Comparison of ENCODE assay signal across 22 mouse cellular contexts in genomic region chr14:7864506-7864899, GRCm38 (mm10). TPM values are rescaled to one million over a fixed set of nuclear protein-coding genes. Genes with fewer than 3 reads are reported as not detected.
DNase-seq lines count a peak whose midpoint lies in the region; ATAC-seq and TF ChIP-seq lines count a peak whose summit lies in the region.
"Had no signal": no experiment of that assay in that cellular context is flagged by ENCODE, and none has a peak within 500 bp of the region (broad histone marks: within the 10 kb centered on the region; RNA-seq: fewer than 3 reads in every experiment).

No protein-coding gene starts in this region.

- H3K9ac ChIP-seq in embryonic facial prominence, embryonic 12.5 days, result no peak overlapping the region; the same call in 1 of the 2 replicates
- no peak overlapping the region for H3K9ac ChIP-seq in heart, embryonic 15.5 days
- no peak overlapping the region for H3K9ac ChIP-seq in kidney, postnatal 0 days (ENCODE audit: low read depth, low read length)
- no peak overlapping the region for H3K9ac ChIP-seq in kidney, embryonic 14.5 days (ENCODE audit: low read depth, low read length)
- no peak overlapping the region for H3K9ac ChIP-seq in limb, embryonic 13.5 days
- no peak overlapping the region for H3K9ac ChIP-seq in hindbrain, postnatal 0 days (replicated peaks; ENCODE audit: low read length)
- H3K9ac ChIP-seq: forebrain, embryonic 13.5 days; liver, embryonic 12.5 days; midbrain, embryonic 15.5 days; neural tube, embryonic 15.5 days had no signal

- H3K4me1 ChIP-seq in embryonic facial prominence, embryonic 12.5 days, result peaks cover 24% of the 10 kb centered on the region
- H3K4me1 ChIP-seq in embryonic facial prominence, embryonic 10.5 days, result peaks cover 24% of the 10 kb centered on the region
- peaks cover 17% of the 10 kb centered on the region for H3K4me1 ChIP-seq in heart, embryonic 15.5 days (replicated peaks)
- H3K4me1 ChIP-seq in kidney, postnatal 0 days (replicated peaks; ENCODE audit: insufficient read depth, low read length), result peaks cover 24% of the 10 kb centered on the region
- peaks cover 28% of the 10 kb centered on the region for H3K4me1 ChIP-seq in kidney, embryonic 14.5 days (ENCODE audit: control insufficient read depth, insufficient read depth, low read length)
- peaks cover 62% of the 10 kb centered on the region for H3K4me1 ChIP-seq in limb, embryonic 13.5 days
- H3K4me1 ChIP-seq in hindbrain, postnatal 0 days (ENCODE audit: insufficient read depth, low read length), result 0 out of 2 replicates have a peak, but pooled peaks cover 3% of the 10 kb centered on the region
- H3K4me1 ChIP-seq: midbrain, embryonic 15.5 days had no signal

- no peak for DNase-seq in embryonic facial prominence, embryonic 10.5 days (ENCODE audit: low spot score)
- no peak for DNase-seq in heart, adult 8-10 months (ENCODE audit: low spot score)
- no peak for DNase-seq in kidney, postnatal 0 days (ENCODE audit: low spot score)
- DNase-seq in hindbrain, postnatal 0 days (ENCODE audit: low spot score), result no peak
- DNase-seq: adrenal gland, postnatal 10 days; gastrocnemius, postnatal 25 days; kidney, adult 8-10 months; lung, adult 2 months; thymus, adult 18-20 months; thymus, postnatal 4 days had no signal

- WGBS in embryonic facial prominence, embryonic 12.5 days, result 70% methylated on average over 9 of the region's 9 CpGs
- WGBS in embryonic facial prominence, embryonic 10.5 days, result 91% methylated on average over 9 of the region's 9 CpGs
- WGBS in heart, embryonic 15.5 days, result 42% methylated on average over 9 of the region's 9 CpGs
- WGBS in kidney, postnatal 0 days, result 56% methylated on average over 9 of the region's 9 CpGs
- 59% methylated on average over 9 of the region's 9 CpGs for WGBS in kidney, embryonic 14.5 days
- 40% methylated on average over 9 of the region's 9 CpGs for WGBS in limb, embryonic 13.5 days
- 83% methylated on average over 9 of the region's 9 CpGs for WGBS in hindbrain, postnatal 0 days

- TF ChIP-seq CTCF in kidney, postnatal 0 days (IDR thresholded peaks at IDR 0.05; ENCODE audit: low read depth), result no peak
- TF ChIP-seq CTCF in hindbrain, postnatal 0 days (IDR thresholded peaks at IDR 0.05; ENCODE audit: low read depth), result no peak

- H3K27ac ChIP-seq in embryonic facial prominence, embryonic 12.5 days, result peak overlapping the region; percentile 67
- no peak overlapping the region for H3K27ac ChIP-seq in embryonic facial prominence, embryonic 10.5 days (replicated peaks)
- peak overlapping the region; percentile 54; the same call in 1 of the 2 replicates for H3K27ac ChIP-seq in heart, embryonic 15.5 days
- peak overlapping the region; percentile 60; the same call in 1 of the 2 replicates for H3K27ac ChIP-seq in kidney, postnatal 0 days
- no peak overlapping the region for H3K27ac ChIP-seq in kidney, embryonic 14.5 days (ENCODE audit: low read depth, low read length)
- peak overlapping the region; percentile 79 for H3K27ac ChIP-seq in limb, embryonic 13.5 days
- no peak overlapping the region for H3K27ac ChIP-seq in hindbrain, postnatal 0 days
- H3K27ac ChIP-seq: forebrain, embryonic 13.5 days; liver, embryonic 12.5 days; midbrain, embryonic 15.5 days; neural tube, embryonic 15.5 days had no signal

- H3K9me3 ChIP-seq in embryonic facial prominence, embryonic 12.5 days, result no peaks in the 10 kb centered on the region
- no peaks in the 10 kb centered on the region for H3K9me3 ChIP-seq in embryonic facial prominence, embryonic 10.5 days
- H3K9me3 ChIP-seq in heart, embryonic 15.5 days (replicated peaks), result no peaks in the 10 kb centered on the region
- H3K9me3 ChIP-seq in kidney, postnatal 0 days (replicated peaks; ENCODE audit: low read length), result no peaks in the 10 kb centered on the region
- no peaks in the 10 kb centered on the region for H3K9me3 ChIP-seq in kidney, embryonic 14.5 days (ENCODE audit: control insufficient read depth, low read length)
- no peaks in the 10 kb centered on the region for H3K9me3 ChIP-seq in limb, embryonic 13.5 days
- H3K9me3 ChIP-seq in hindbrain, postnatal 0 days (ENCODE audit: low read length), result no peaks in the 10 kb centered on the region
- H3K9me3 ChIP-seq: forebrain, embryonic 13.5 days; liver, embryonic 12.5 days; megakaryocyte, embryonic 14.5 days; midbrain, embryonic 15.5 days; neural tube, embryonic 15.5 days had no signal

- H3K4me2 ChIP-seq in embryonic facial prominence, embryonic 12.5 days (replicated peaks), result no peak overlapping the region
- no peak overlapping the region for H3K4me2 ChIP-seq in heart, embryonic 15.5 days
- no peak overlapping the region for H3K4me2 ChIP-seq in kidney, postnatal 0 days (ENCODE audit: low read length)
- no peak overlapping the region for H3K4me2 ChIP-seq in kidney, embryonic 14.5 days (replicated peaks; ENCODE audit: low read depth, low read length)
- H3K4me2 ChIP-seq in limb, embryonic 13.5 days (replicated peaks), result peak overlapping the region; percentile 19
- H3K4me2 ChIP-seq in hindbrain, postnatal 0 days (ENCODE audit: low read depth, low read length), result no peak overlapping the region
- H3K4me2 ChIP-seq: forebrain, embryonic 13.5 days; liver, embryonic 12.5 days; midbrain, embryonic 15.5 days; neural tube, embryonic 15.5 days had no signal

- ATAC-seq in embryonic facial prominence, embryonic 12.5 days (ENCODE audit: insufficient number of reproducible peaks, insufficient read depth, low FRiP score, low TSS enrichment), result no peak
- ATAC-seq in heart, embryonic 15.5 days (replicated peaks; ENCODE audit: insufficient number of reproducible peaks, insufficient read depth, low FRiP score, low read depth), result no peak
- no peak for ATAC-seq in kidney, postnatal 0 days (replicated peaks; ENCODE audit: low FRiP score, low read depth)
- no peak for ATAC-seq in kidney, embryonic 14.5 days (ENCODE audit: low FRiP score, low TSS enrichment)
- no peak for ATAC-seq in limb, embryonic 13.5 days (ENCODE audit: low FRiP score, low read depth)
- no peak for ATAC-seq in hindbrain, postnatal 0 days
- ATAC-seq: activated CD4-positive, CD25-positive, alpha-beta regulatory T cell, adult 4 months; forebrain, embryonic 13.5 days; hindbrain, embryonic 16.5 days; liver, embryonic 12.5 days; midbrain, embryonic 15.5 days had no signal

- no peak overlapping the region for H3K4me3 ChIP-seq in embryonic facial prominence, embryonic 12.5 days
- H3K4me3 ChIP-seq in embryonic facial prominence, embryonic 10.5 days, result no peak overlapping the region
- H3K4me3 ChIP-seq in heart, embryonic 15.5 days, result no peak overlapping the region
- no peak overlapping the region for H3K4me3 ChIP-seq in kidney, postnatal 0 days (replicated peaks; ENCODE audit: low read depth, low read length)
- no peak overlapping the region for H3K4me3 ChIP-seq in kidney, embryonic 14.5 days (ENCODE audit: low read length)
- no peak overlapping the region for H3K4me3 ChIP-seq in limb, embryonic 13.5 days
- no peak overlapping the region for H3K4me3 ChIP-seq in hindbrain, postnatal 0 days (ENCODE audit: low read length)
- H3K4me3 ChIP-seq: erythroblast, embryonic 14.5 days; forebrain, embryonic 13.5 days; liver, embryonic 12.5 days; megakaryocyte, embryonic 14.5 days; midbrain, embryonic 15.5 days; neural tube, embryonic 15.5 days had no signal

- H3K27me3 ChIP-seq in embryonic facial prominence, embryonic 12.5 days, result no peaks in the 10 kb centered on the region
- no peaks in the 10 kb centered on the region for H3K27me3 ChIP-seq in embryonic facial prominence, embryonic 10.5 days (replicated peaks; ENCODE audit: low read depth, poor library complexity, severe bottlenecking)
- no peaks in the 10 kb centered on the region for H3K27me3 ChIP-seq in heart, embryonic 15.5 days
- no peaks in the 10 kb centered on the region for H3K27me3 ChIP-seq in kidney, postnatal 0 days (ENCODE audit: insufficient read depth, low read length)
- H3K27me3 ChIP-seq in kidney, embryonic 14.5 days (ENCODE audit: control insufficient read depth, insufficient read depth, low read length), result no peaks in the 10 kb centered on the region
- no peaks in the 10 kb centered on the region for H3K27me3 ChIP-seq in limb, embryonic 13.5 days
- H3K27me3 ChIP-seq in hindbrain, postnatal 0 days (ENCODE audit: insufficient read depth, low read length), result no peaks in the 10 kb centered on the region
- H3K27me3 ChIP-seq: forebrain, embryonic 13.5 days; liver, embryonic 12.5 days; megakaryocyte, embryonic 14.5 days; midbrain, embryonic 15.5 days; neural tube, embryonic 15.5 days had no signal

- peaks cover 20% of the 10 kb centered on the region for H3K36me3 ChIP-seq in embryonic facial prominence, embryonic 12.5 days
- H3K36me3 ChIP-seq in embryonic facial prominence, embryonic 10.5 days (replicated peaks), result peaks cover 12% of the 10 kb centered on the region
- no peaks in the 10 kb centered on the region for H3K36me3 ChIP-seq in heart, embryonic 15.5 days
- H3K36me3 ChIP-seq in kidney, postnatal 0 days (ENCODE audit: insufficient read depth, low read length), result peaks cover under 1% of the 10 kb centered on the region; the same call in 1 of the 2 replicates
- H3K36me3 ChIP-seq in kidney, embryonic 14.5 days (ENCODE audit: control insufficient read depth, insufficient read depth, low read length), result peaks cover 10% of the 10 kb centered on the region
- peaks cover 22% of the 10 kb centered on the region for H3K36me3 ChIP-seq in limb, embryonic 13.5 days
- H3K36me3 ChIP-seq in hindbrain, postnatal 0 days (ENCODE audit: insufficient read depth, low read length), result peaks cover 8% of the 10 kb centered on the region; the same call in 1 of the 2 replicates
- H3K36me3 ChIP-seq: midbrain, embryonic 15.5 days had no signal

RNA-seq across cellular contexts. Expression of gene Flnb, which starts 46.7 kb away (rescaled TPM):
- polyA plus RNA-seq in embryonic facial prominence, embryonic 12.5 days (2016; fragmentation: Nextera tagmentation; extraction: Ambion mirVana), result 32.8 and 32.9 TPM in 2 replicates
- polyA plus RNA-seq in embryonic facial prominence, embryonic 10.5 days (2016; fragmentation: Nextera tagmentation; extraction: Ambion mirVana), result 20.4 and 22.5 TPM in 2 replicates
- polyA plus RNA-seq in heart, embryonic 15.5 days (2015; fragmentation: Nextera tagmentation; extraction: Ambion mirVana), result 7.4 and 12.1 TPM in 2 replicates
- total RNA-seq in heart, adult 8-10 months (2022), result 10 to 100 TPM; 14.3 to 31.5 (median 21.0) TPM
- 10.7 and 12.7 TPM in 2 replicates for polyA plus RNA-seq in kidney, postnatal 0 days (2015; fragmentation: Nextera tagmentation; extraction: Ambion mirVana)
- 12.7 and 25.7 TPM in 2 replicates for polyA plus RNA-seq in kidney, embryonic 14.5 days (2014; fragmentation: Nextera tagmentation; extraction: Ambion mirVana)
- polyA plus RNA-seq in limb, embryonic 13.5 days (2015; fragmentation: Nextera tagmentation; extraction: Ambion mirVana), result 44.2 and 45.3 TPM in 2 replicates
- 28.8 and 32.7 TPM in 2 replicates for total RNA-seq in hindbrain, postnatal 0 days (2014; rRNA removed)
- polyA plus RNA-seq in hindbrain, postnatal 0 days (2015; fragmentation: Nextera tagmentation; extraction: Ambion mirVana), result 4.2 and 8.5 TPM in 2 replicates

Comparison
In these comparisons a context has a peak if more than half of its experiments do, and no peak if none do; other contexts are left out.
1. H3K27ac ChIP-seq: peak in embryonic facial prominence, embryonic 12.5 days (single experiment), heart, embryonic 15.5 days (single experiment), kidney, postnatal 0 days (single experiment) and limb, embryonic 13.5 days (single experiment); none in embryonic facial prominence, embryonic 10.5 days (single experiment), kidney, embryonic 14.5 days (single experiment) and hindbrain, postnatal 0 days (single experiment).